Mouse (Mus musculus) E14TG2a.4 (cell line): ENCODE results near the gene Rpl23.
A peak's percentile ranks its signal among the peaks of the same experiment; 100 is the strongest.

Experiments used
- H3K27me3 ChIP-seq: 2 replicates; pipeline ENCODE4 v1.6.1; 2014; ENCODE audit warnings: low read length, control low read depth; ENCODE audit not compliant: insufficient read depth
- H3K36me3 ChIP-seq: 2 replicates; pipeline ENCODE4 v1.6.1; 2014; ENCODE audit warnings: low read length, control low read depth; ENCODE audit not compliant: insufficient read depth
- H3K4me1 ChIP-seq: replicated peaks from 2 replicates; pipeline ENCODE4 v1.6.1; 2014; ENCODE audit warnings: low read depth, low read length, control low read depth
- H3K4me3 ChIP-seq: replicated peaks from 2 replicates; pipeline ENCODE4 v1.5.1; 2014; ENCODE audit warnings: mild to moderate bottlenecking, low read length
- H3K9me3 ChIP-seq: 2 replicates; pipeline ENCODE4 v1.6.1; 2014; ENCODE audit warnings: low read length, control low read depth
- CTCF ChIP-seq: conservative IDR thresholded peaks from 2 replicates; pipeline ENCODE4 v1.5.1; 2014; ENCODE audit warnings: low read length
- NANOG ChIP-seq: IDR thresholded peaks from 2 replicates; pipeline ENCODE4 v1.6.1; 2014; ENCODE audit warnings: borderline replicate concordance, low read length, mixed read lengths
- POU5F1 ChIP-seq: IDR thresholded peaks from 2 replicates; pipeline ENCODE4 v1.6.1; 2014; ENCODE audit warnings: low read length, borderline replicate concordance

The Rpl23 gene

DNA sequence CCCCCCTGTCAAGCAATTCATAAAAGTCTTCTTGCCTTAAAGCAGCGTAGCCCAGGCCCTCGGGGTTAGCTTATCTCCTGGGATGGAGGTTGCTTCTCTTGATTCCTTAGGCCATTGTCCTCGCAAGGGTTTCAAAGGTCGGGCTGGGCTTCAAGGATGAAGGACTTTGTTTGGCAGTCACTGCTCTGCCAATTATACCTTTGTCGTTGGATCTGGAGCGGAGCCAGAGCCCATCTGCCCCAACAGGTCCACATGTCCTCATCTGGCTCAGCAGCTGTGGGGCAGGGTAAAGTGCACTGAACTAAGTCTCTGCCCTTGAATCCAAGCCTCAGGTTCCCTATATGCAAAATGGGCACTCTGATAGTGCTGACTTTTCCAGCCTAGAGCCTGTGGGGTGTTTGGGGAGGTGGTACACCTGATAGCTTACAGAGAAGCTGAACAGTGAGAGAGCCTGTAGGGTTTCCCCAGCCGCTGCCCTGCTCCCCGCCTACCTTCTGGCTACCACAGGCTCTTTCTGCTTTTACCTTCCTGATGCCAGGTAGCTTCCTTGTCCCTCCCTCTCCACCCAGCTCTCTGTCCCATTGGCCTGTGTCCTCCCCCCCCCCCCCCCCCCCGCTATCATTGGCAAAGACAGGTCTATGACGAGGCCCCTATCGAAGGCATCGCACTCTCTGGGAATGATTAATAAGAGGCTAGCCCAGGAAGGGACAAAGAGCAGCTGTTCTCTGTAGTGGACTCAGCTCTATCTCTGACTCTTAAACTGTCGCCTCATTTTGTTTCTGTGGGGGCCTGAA, 29.5 kb upstream of the Rpl23 start:
- peak overlapping the region; percentile 49 for H3K4me3 ChIP-seq
- no peak for TF ChIP-seq NANOG
- TF ChIP-seq CTCF: no peak
- no peak for TF ChIP-seq POU5F1
- peaks cover 100% of the 10 kb centered on the region for H3K4me1 ChIP-seq
- H3K9me3 ChIP-seq: no peaks in the 10 kb centered on the region
- no peaks in the 10 kb centered on the region for H3K27me3 ChIP-seq
- peaks cover 100% of the 10 kb centered on the region for H3K36me3 ChIP-seq

GRCm38 (mm10) chr11:97810970-97811369, 28.7 kb upstream of the Rpl23 start:
- H3K9me3 ChIP-seq: no peaks in the 10 kb centered on the region
- TF ChIP-seq POU5F1 (no peak), NANOG (no peak), CTCF (no peak)
- H3K4me3 ChIP-seq: no peak overlapping the region
- H3K4me1 ChIP-seq: peaks cover 100% of the 10 kb centered on the region
- H3K27me3 ChIP-seq: no peaks in the 10 kb centered on the region
- H3K36me3 ChIP-seq: peaks cover 98% of the 10 kb centered on the region

- peaks cover 100% of the 10 kb centered on the region for H3K4me1 ChIP-seq
- no peak for TF ChIP-seq NANOG
- no peak for TF ChIP-seq CTCF
- TF ChIP-seq POU5F1: no peak
- no peaks in the 10 kb centered on the region for H3K27me3 ChIP-seq
- H3K4me3 ChIP-seq: 0 out of 2 replicates have a peak overlapping the region, but pooled peaks have one; percentile 76
- peaks cover 91% of the 10 kb centered on the region for H3K36me3 ChIP-seq
- H3K9me3 ChIP-seq: no peaks in the 10 kb centered on the region
These were observed 28.1 kb upstream of the Rpl23 start for GRCm38 (mm10) chr11:97810356-97810755.

GRCm38 (mm10) chr11:97809235-97810121, 27.2 kb upstream of the Rpl23 start:
- Histone ChIP-seq H3K36me3 (peaks cover 83% of the 10 kb centered on the region), H3K4me1 (peaks cover 100% of the 10 kb centered on the region), H3K9me3 (no peaks in the 10 kb centered on the region), H3K27me3 (no peaks in the 10 kb centered on the region), H3K4me3 (peak overlapping the region; percentile 76)
- TF ChIP-seq CTCF (no peak), POU5F1 (no peak), NANOG (no peak)

DNA sequence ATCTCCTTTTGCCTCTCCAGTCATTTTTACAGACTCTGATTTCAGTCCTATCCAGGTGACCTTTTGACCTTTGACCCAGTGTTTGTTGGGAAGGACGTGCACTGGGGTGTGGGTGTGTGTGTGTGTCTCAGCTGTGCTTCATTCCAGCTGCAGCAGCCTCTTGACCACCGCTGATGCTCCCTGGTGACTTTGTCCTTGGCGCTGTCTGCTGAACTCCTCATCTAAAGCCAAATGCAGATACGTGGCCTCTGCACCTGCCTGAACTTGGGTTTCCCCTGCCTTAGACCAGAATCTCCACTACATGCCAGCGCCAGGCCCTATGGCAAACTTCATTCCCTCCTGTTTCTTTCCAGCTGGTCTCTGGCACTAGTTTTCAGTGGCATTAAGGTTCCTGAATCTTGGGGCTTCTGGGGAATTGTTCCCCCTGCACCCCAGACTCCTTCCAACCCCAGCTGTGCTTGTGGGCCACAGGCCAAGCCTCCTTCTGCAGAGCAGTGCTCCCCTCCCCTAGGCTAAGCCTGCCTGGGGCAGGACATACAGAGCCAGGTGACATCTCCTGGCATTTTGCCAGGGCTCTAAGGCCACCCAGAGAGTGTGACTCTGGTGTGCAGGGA, 26.5 kb upstream of the Rpl23 start:
- peaks cover 75% of the 10 kb centered on the region for H3K36me3 ChIP-seq
- H3K4me1 ChIP-seq: peaks cover 99% of the 10 kb centered on the region
- H3K9me3 ChIP-seq: no peaks in the 10 kb centered on the region
- H3K4me3 ChIP-seq: peak overlapping the region; percentile 76
- H3K27me3 ChIP-seq: no peaks in the 10 kb centered on the region
- TF ChIP-seq NANOG: no peak
- no peak for TF ChIP-seq POU5F1
- TF ChIP-seq CTCF: no peak

DNA sequence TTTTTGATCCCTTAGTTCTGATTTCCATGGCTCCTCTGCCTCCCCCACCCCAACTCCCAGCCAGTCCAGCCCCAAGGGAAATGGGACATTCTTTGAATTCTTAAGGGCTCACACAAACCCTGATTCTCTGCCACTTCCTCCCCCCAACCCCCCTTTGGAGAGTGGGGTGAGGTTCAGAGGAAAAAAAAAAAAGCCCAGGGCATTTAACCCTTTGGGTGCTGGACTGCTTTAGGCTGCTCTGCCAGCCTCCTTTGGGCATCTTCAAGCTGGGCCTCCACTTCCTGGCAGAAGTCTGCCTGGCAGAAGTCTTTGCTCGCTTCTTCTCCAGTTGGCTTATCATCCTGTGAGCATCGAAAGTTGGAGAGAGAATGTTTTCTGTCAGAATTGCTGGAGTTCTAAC, 25.9 kb upstream of the Rpl23 start:
- Histone ChIP-seq H3K4me3 (peak overlapping the region; percentile 76), H3K36me3 (peaks cover 69% of the 10 kb centered on the region), H3K4me1 (peaks cover 99% of the 10 kb centered on the region), H3K9me3 (no peaks in the 10 kb centered on the region), H3K27me3 (no peaks in the 10 kb centered on the region)
- TF ChIP-seq NANOG (no peak), CTCF (no peak), POU5F1 (no peak)

DNA sequence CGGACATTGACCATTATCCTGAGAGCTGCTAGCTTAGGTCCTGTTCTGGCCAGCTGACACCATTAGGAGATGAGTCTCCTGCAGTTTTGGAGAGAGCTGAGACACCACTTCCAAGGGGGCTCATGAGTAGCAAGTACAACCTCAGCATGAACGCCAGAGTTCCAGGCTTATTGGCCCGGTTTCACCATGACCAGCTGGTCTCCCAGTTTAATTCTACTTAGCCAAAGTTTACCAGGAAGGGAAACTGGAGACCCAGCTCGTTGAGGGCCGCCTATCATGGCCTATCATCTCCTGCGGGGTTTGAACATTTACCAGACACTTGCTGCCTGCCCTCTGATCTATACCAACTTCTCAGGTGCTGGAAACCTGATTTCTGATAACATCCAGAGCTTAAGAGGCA, 25.4 kb upstream of the Rpl23 start:
- TF ChIP-seq NANOG (no peak), POU5F1 (no peak), CTCF (no peak)
- no peaks in the 10 kb centered on the region for H3K9me3 ChIP-seq
- H3K4me3 ChIP-seq: peak overlapping the region; percentile 76
- peaks cover 64% of the 10 kb centered on the region for H3K36me3 ChIP-seq
- peaks cover 98% of the 10 kb centered on the region for H3K4me1 ChIP-seq
- no peaks in the 10 kb centered on the region for H3K27me3 ChIP-seq

DNA sequence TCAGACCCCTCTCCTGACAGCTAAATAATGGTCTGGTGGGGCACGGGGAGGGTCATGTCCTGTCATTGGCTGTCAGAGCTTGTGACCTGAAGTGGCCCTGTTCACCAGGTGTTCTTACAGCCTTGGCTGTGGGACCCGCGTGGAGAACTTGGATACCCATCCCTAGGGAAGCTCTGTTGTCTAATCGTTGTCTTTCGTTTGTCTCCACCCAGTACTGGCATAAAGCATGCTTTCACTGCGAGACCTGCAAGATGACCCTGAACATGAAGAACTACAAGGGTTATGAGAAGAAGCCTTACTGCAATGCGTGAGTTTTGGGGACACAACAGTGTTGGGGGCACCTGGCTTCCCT, 24.4 kb upstream of the Rpl23 start:
- Histone ChIP-seq H3K9me3 (no peaks in the 10 kb centered on the region), H3K4me3 (peak overlapping the region; percentile 76), H3K36me3 (peaks cover 64% of the 10 kb centered on the region), H3K4me1 (peaks cover 98% of the 10 kb centered on the region), H3K27me3 (no peaks in the 10 kb centered on the region)
- no peak for TF ChIP-seq CTCF
- TF ChIP-seq NANOG: no peak
- no peak for TF ChIP-seq POU5F1
